Comparison of ENCODE assay signal across 30 mouse cellular contexts in genomic region chr4:47043866-47044265, GRCm38 (mm10). TPM values are rescaled to one million over a fixed set of nuclear protein-coding genes. Genes with fewer than 3 reads are reported as not detected.
A peak's percentile ranks its signal among the peaks of the same experiment; 100 is the strongest.
DNase-seq lines count a peak whose midpoint lies in the region; ATAC-seq lines count a peak whose summit lies in the region.
"Had no signal": no experiment of that assay in that cellular context is flagged by ENCODE, and none has a peak within 500 bp of the region (broad histone marks: within the 10 kb centered on the region; RNA-seq: fewer than 3 reads in every experiment).

No protein-coding gene starts in this region.

- no peak overlapping the region for H3K4me2 ChIP-seq in heart, embryonic 11.5 days
- no peak overlapping the region for H3K4me2 ChIP-seq in kidney, embryonic 15.5 days
- H3K4me2 ChIP-seq: embryonic facial prominence, embryonic 15.5 days; forebrain, embryonic 13.5 days; heart, embryonic 15.5 days; intestine, embryonic 15.5 days; limb, embryonic 15.5 days; liver, embryonic 13.5 days; midbrain, embryonic 12.5 days; stomach, embryonic 15.5 days had no signal

- H3K36me3 ChIP-seq in heart, embryonic 11.5 days (ENCODE audit: control insufficient read depth, insufficient read depth, low read length) = no peaks in the 10 kb centered on the region
- H3K36me3 ChIP-seq in kidney, embryonic 15.5 days = peaks cover 35% of the 10 kb centered on the region
- peaks cover 8% of the 10 kb centered on the region; the same call in 1 of the 2 replicates for H3K36me3 ChIP-seq in limb, embryonic 10.5 days
- H3K36me3 ChIP-seq: heart, embryonic 15.5 days; intestine, embryonic 15.5 days; liver, embryonic 13.5 days had no signal

- intact Hi-C loops in left cerebral cortex, postnatal 4 days (cut with DNase I) = no loop called here
- intact Hi-C loops in left cerebral cortex, postnatal 36 days (cut with DNase I) = no loop called here
- intact Hi-C loops in heart, postnatal 36 days (cut with DNase I) = no loop called here

- H3K27me3 ChIP-seq in heart, embryonic 11.5 days (ENCODE audit: control insufficient read depth, insufficient read depth, low read length) = no peaks in the 10 kb centered on the region; the same call in 1 of the 2 replicates
- no peaks in the 10 kb centered on the region for H3K27me3 ChIP-seq in kidney, embryonic 15.5 days
- H3K27me3 ChIP-seq in limb, embryonic 10.5 days (ENCODE audit: low read depth, poor library complexity, severe bottlenecking) = no peaks in the 10 kb centered on the region
- H3K27me3 ChIP-seq: embryonic facial prominence, embryonic 15.5 days; forebrain, embryonic 13.5 days; heart, embryonic 15.5 days; intestine, embryonic 15.5 days; limb, embryonic 15.5 days; liver, embryonic 13.5 days; midbrain, embryonic 12.5 days; stomach, embryonic 15.5 days had no signal

- H3K27ac ChIP-seq in heart, embryonic 11.5 days (ENCODE audit: low read depth, low read length) = no peak overlapping the region
- no peak overlapping the region for H3K27ac ChIP-seq in kidney, embryonic 15.5 days
- no peak overlapping the region for H3K27ac ChIP-seq in limb, embryonic 10.5 days
- H3K27ac ChIP-seq: embryonic facial prominence, embryonic 10.5 days; embryonic facial prominence, embryonic 15.5 days; forebrain, embryonic 13.5 days; heart, embryonic 15.5 days; hindbrain, embryonic 10.5 days; intestine, embryonic 15.5 days; layer of hippocampus, adult 2 months; left cerebral cortex, adult 2 months; limb, embryonic 15.5 days; liver, embryonic 13.5 days; midbrain, embryonic 12.5 days; stomach, embryonic 15.5 days had no signal

- H3K4me3 ChIP-seq in heart, embryonic 11.5 days (ENCODE audit: low read depth, low read length) = no peak overlapping the region
- no peak overlapping the region for H3K4me3 ChIP-seq in kidney, embryonic 15.5 days (replicated peaks)
- no peak overlapping the region for H3K4me3 ChIP-seq in limb, embryonic 10.5 days
- H3K4me3 ChIP-seq: embryonic facial prominence, embryonic 10.5 days; embryonic facial prominence, embryonic 15.5 days; forebrain, embryonic 13.5 days; heart, embryonic 15.5 days; hindbrain, embryonic 10.5 days; intestine, embryonic 15.5 days; layer of hippocampus, adult 2 months; left cerebral cortex, adult 2 months; limb, embryonic 15.5 days; liver, embryonic 13.5 days; megakaryocyte, embryonic 14.5 days; midbrain, embryonic 12.5 days; stomach, embryonic 15.5 days had no signal

- no peak overlapping the region for H3K9ac ChIP-seq in heart, embryonic 11.5 days (ENCODE audit: low read depth, low read length)
- H3K9ac ChIP-seq in kidney, embryonic 15.5 days = no peak overlapping the region
- H3K9ac ChIP-seq: embryonic facial prominence, embryonic 15.5 days; forebrain, embryonic 13.5 days; heart, embryonic 15.5 days; intestine, embryonic 15.5 days; limb, embryonic 15.5 days; liver, embryonic 13.5 days; midbrain, embryonic 12.5 days; stomach, embryonic 15.5 days had no signal

- DNase-seq in heart, adult 18-20 months = peak; percentile 63 to 70
- peak; percentile 45 for DNase-seq in kidney, adult 11 months
- peak; percentile 23 for DNase-seq in left cerebral cortex, postnatal 4 days
- no peak for DNase-seq in left cerebral cortex, postnatal 36 days (ENCODE audit: low spot score in 2 of 2)
- DNase-seq in heart, postnatal 36 days = peak; percentile 29 to 35
- DNase-seq in limb, embryonic 10.5 days (ENCODE audit: low spot score) = no peak
- DNase-seq: adrenal gland, adult 8-10 months; B cell, adult 2 months; cerebellum, adult 8-10 months; kidney, postnatal 10 days; liver, embryonic 13.5 days; lung, adult 18-20 months; right cerebral cortex, postnatal 25 days had no signal

- WGBS in heart, embryonic 11.5 days (ENCODE audit: insufficient replicate concordance) = 85% methylated on average over 9 of the region's 9 CpGs
- 72% methylated on average over 9 of the region's 9 CpGs for WGBS in kidney, embryonic 15.5 days
- 83% methylated on average over 9 of the region's 9 CpGs for WGBS in limb, embryonic 10.5 days

- H3K4me1 ChIP-seq in heart, embryonic 11.5 days (ENCODE audit: control insufficient read depth, insufficient read depth, low read length) = no peaks in the 10 kb centered on the region
- H3K4me1 ChIP-seq in kidney, embryonic 15.5 days = peaks cover 13% of the 10 kb centered on the region
- H3K4me1 ChIP-seq in limb, embryonic 10.5 days = 0 out of 2 replicates have a peak, but pooled peaks cover 4% of the 10 kb centered on the region
- H3K4me1 ChIP-seq: embryonic facial prominence, embryonic 15.5 days; forebrain, embryonic 13.5 days; heart, embryonic 15.5 days; intestine, embryonic 15.5 days; limb, embryonic 15.5 days; liver, embryonic 13.5 days; midbrain, embryonic 12.5 days; stomach, embryonic 15.5 days had no signal

- ATAC-seq in heart, embryonic 11.5 days (replicated peaks; ENCODE audit: insufficient number of reproducible peaks, low FRiP score, low TSS enrichment) = no peak
- ATAC-seq in kidney, embryonic 15.5 days (replicated peaks; ENCODE audit: low FRiP score) = no peak
- ATAC-seq: forebrain, embryonic 13.5 days; hindbrain, embryonic 16.5 days; intestine, embryonic 15.5 days; lung, postnatal 0 days had no signal

- no peaks in the 10 kb centered on the region for H3K9me3 ChIP-seq in heart, embryonic 11.5 days (replicated peaks; ENCODE audit: control insufficient read depth, low read length)
- H3K9me3 ChIP-seq in kidney, embryonic 15.5 days (replicated peaks) = no peaks in the 10 kb centered on the region
- no peaks in the 10 kb centered on the region for H3K9me3 ChIP-seq in limb, embryonic 10.5 days (replicated peaks)
- H3K9me3 ChIP-seq: embryonic facial prominence, embryonic 10.5 days; embryonic facial prominence, embryonic 15.5 days; forebrain, embryonic 13.5 days; heart, embryonic 15.5 days; hindbrain, embryonic 10.5 days; intestine, embryonic 15.5 days; limb, embryonic 15.5 days; liver, embryonic 13.5 days; megakaryocyte, embryonic 14.5 days; midbrain, embryonic 12.5 days; stomach, embryonic 15.5 days had no signal

RNA-seq across cellular contexts. Expression of gene Anks6, which starts 13.4 kb away (rescaled TPM):
- 1 to 10 TPM; 2.3 to 3.0 TPM for total RNA-seq in heart, adult 18-20 months (2021)
- polyA plus RNA-seq in heart, embryonic 11.5 days (2014; fragmentation: Nextera tagmentation; extraction: Ambion mirVana) = 1.4 TPM in 2 replicates
- 5.5 and 6.5 TPM in 2 replicates for polyA plus RNA-seq in kidney, embryonic 15.5 days (2015; fragmentation: Nextera tagmentation; extraction: Ambion mirVana)
- total RNA-seq in left cerebral cortex, postnatal 4 days (2021) = 10 to 100 TPM; 23.9 to 24.5 TPM
- total RNA-seq in left cerebral cortex, postnatal 36 days (2021) = 10 to 100 TPM; 14.7 to 21.2 TPM
- 1 to 10 TPM; 2.8 to 3.0 TPM for total RNA-seq in heart, postnatal 36 days (2021)
- 3.2 and 4.4 TPM in 2 replicates for polyA plus RNA-seq in limb, embryonic 10.5 days (2016; fragmentation: Nextera tagmentation; extraction: Ambion mirVana)

RNA-seq across cellular contexts. Expression of gene Galnt12, which starts 47.8 kb away (rescaled TPM):
- total RNA-seq in heart, adult 18-20 months (2021) = under 1 TPM; 0.30 to 0.57 TPM
- polyA plus RNA-seq in heart, embryonic 11.5 days (2014; fragmentation: Nextera tagmentation; extraction: Ambion mirVana) = 0.89 and 1.5 TPM in 2 replicates
- 9.0 and 10.6 TPM in 2 replicates for polyA plus RNA-seq in kidney, embryonic 15.5 days (2015; fragmentation: Nextera tagmentation; extraction: Ambion mirVana)
- total RNA-seq in left cerebral cortex, postnatal 4 days (2021) = 1 to 10 TPM; 1.0 to 1.3 TPM
- total RNA-seq in left cerebral cortex, postnatal 36 days (2021) = 1 to 10 TPM in 1 of 2 experiments, under 1 TPM in 1; 0.72 to 1.1 TPM
- total RNA-seq in heart, postnatal 36 days (2021) = under 1 TPM; 0.19 to 0.47 TPM
- polyA plus RNA-seq in limb, embryonic 10.5 days (2016; fragmentation: Nextera tagmentation; extraction: Ambion mirVana) = 2.2 and 2.9 TPM in 2 replicates

RNA-seq across cellular contexts. Expression of gene Gabbr2, which starts 52.2 kb away (rescaled TPM):
- total RNA-seq in heart, adult 18-20 months (2021) = not detected
- polyA plus RNA-seq in heart, embryonic 11.5 days (2014; fragmentation: Nextera tagmentation; extraction: Ambion mirVana) = 0.04 and 0.13 TPM in 2 replicates
- 0.18 and 0.19 TPM in 2 replicates for polyA plus RNA-seq in kidney, embryonic 15.5 days (2015; fragmentation: Nextera tagmentation; extraction: Ambion mirVana)
- total RNA-seq in left cerebral cortex, postnatal 4 days (2021) = 100 to 1,000 TPM; 134 to 144 TPM
- 100 to 1,000 TPM; 253 to 276 TPM for total RNA-seq in left cerebral cortex, postnatal 36 days (2021)
- not detected for total RNA-seq in heart, postnatal 36 days (2021)
- 0.04 and 0.10 TPM in 2 replicates for polyA plus RNA-seq in limb, embryonic 10.5 days (2016; fragmentation: Nextera tagmentation; extraction: Ambion mirVana)
- total RNA-seq: monocyte, adult 5-6 weeks had no signal
- polyA plus RNA-seq: lung, postnatal 0 days had no signal

Comparison
In these comparisons a context has a peak if more than half of its experiments do, and no peak if none do; other contexts are left out.
1. DNase-seq: peak in heart, adult 18-20 months (2 of 2), kidney, adult 11 months (single experiment), left cerebral cortex, postnatal 4 days (single experiment) and heart, postnatal 36 days (2 of 2); none in left cerebral cortex, postnatal 36 days (0 of 2) and limb, embryonic 10.5 days (single experiment).
2. RNA of gene Gabbr2, which starts 52.2 kb away (total RNA-seq): 253 to 276 TPM in left cerebral cortex, postnatal 36 days and 134 to 144 TPM in left cerebral cortex, postnatal 4 days; not detected in heart, adult 18-20 months and not detected in heart, postnatal 36 days; every median in the first group is over 100 times any median in the second.